Mouse (Mus musculus) right cerebral cortex, postnatal 36 days (tissue): Measurements from ENCODE around the gene Ankrd65.
"Not testable (repeated sequence)": the region's sequence is repeated elsewhere in the genome, so short reads cannot be mapped to it uniquely, and the experiment has no call there.

Experiments used
- DNase-seq, 2 experiments: peaks; one replicate each; pipeline ENCODE4 v3.0.0; 2022; ENCODE audit warnings: low spot score in 2 of 2, mixed read lengths in 1 of 2

Gene Ankrd65

DNA sequence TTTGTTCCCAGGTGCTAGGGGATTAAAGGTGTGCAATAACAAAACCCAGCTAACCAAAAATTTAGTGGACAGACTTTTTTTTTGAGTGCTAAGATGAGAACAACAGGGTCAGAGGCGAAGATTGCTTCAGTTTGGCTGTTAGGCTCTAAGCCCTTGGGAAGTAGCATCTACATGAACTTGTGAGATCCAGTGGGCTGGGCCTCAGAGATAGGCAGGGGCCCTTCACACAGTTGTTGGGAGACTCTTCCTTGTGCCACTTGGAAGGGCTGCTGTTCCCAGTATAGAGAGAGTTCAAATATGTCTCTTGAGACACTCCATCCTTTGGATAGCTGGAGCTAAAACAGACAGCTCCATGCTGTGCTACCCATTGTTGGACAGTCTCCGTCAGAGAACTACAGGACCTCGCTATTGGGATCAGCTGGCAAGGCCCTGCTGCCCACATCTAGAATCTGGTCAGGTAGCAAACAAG is at the start of gene Ankrd65:
TSS of gene Ankrd65 (plus strand) at position 419 of the 469 bp plus-strand sequence.
- DNase-seq = no peak

DNA sequence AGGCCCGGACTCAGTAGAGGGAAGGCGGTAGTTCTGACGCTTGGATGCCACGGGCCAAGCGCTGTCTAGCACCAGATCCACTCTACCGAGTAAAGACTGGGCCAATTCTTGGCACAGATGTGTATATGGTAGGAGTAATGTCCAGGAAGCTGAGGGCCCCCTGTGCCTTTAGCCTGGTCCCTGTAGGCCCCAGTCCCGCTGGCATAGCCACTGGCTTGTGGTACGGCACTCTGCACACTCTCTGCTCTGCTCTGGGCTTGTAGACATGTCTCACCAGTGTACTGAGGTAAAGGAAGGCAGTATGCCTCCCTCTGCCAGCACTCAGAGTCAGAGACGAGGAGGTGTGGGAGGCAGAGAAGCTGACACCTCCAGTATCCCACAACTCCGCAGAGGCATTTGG is 49.6 kb upstream of the Ankrd65 start:
- not testable (repeated sequence) for DNase-seq

DNA sequence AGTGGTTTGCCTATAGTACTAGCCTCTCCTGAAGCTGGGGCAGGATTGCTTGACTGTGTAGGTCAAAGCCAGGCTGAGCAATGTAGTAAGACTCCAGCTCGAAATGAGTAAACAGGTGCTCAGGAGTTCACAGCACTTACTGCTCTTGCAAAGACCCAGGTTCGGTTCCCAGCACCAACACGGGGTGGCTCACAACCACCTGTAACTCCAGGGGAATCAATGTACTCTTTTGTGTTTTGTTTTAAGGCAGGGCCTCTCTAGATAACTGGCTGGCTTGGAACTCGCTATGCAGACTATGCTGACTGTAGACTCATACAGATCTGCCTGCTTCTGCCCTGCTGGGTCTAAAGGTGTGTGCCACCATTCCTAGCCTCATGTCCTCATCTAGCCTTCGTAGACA is 47.6 kb upstream of the Ankrd65 start:
- no peak for DNase-seq

DNA sequence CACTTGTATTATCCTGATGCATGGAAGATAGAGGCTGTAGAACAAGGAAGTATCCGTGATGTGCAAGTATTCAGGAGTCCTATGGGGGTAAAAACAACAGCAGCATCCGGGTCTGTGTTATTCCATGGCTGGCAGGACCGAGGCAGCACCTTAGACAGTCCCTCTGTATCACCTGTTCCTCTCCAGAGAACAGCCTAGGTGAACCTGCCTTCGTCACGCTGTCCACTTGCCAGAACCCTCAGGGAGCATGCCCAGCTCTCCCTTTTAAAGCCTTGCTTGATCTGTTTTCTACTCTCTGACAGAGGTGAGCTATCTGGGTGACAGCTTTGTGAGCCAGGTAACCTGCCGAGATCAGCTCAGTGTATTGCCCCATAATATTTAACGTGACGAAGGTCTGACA is 45.8 kb upstream of the Ankrd65 start:
- no peak for DNase-seq

DNA sequence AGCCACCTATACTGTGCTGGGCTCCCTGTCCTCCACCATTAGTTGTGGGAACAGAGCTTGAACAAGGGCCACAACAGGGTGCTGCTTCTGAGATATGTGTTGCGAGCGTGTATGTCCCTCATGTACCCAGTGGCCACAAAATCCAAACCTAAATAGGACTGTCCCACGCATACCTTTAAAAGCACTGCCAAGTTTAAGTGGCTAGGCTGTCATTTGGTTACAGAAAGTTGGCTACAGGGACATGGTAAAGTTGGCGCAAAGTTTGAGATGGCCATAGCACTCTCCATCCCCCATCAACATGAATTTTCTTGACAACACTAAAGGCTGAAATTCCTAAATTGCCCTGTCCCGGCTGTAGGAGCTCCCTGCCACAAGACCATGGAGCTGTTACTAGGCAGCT is 45.1 kb upstream of the Ankrd65 start:
- no peak for DNase-seq

DNA sequence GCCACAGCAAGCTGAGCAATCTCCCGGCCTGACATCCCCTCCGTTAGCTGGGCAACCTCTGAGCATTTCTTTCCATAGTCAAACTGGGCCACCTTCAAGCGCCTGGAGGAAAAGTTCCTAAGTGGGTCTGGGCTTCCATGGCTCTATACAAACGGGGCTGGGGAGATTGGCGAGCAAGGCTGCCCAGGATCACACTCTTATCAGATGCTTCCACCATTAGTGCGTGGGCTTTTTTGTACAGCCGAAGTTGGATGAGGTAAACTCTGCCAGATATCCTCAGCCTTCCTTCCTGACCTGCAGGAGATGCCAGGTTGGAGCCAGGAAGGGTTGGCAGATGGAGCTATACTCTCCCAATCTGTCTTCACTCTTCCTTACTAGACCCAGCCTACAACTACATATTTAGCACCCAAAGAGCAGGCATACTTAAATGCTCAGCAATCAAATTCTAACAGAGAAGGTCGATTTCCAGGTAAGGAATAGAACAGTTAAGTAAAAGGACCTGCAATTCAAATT is 44.1 kb upstream of the Ankrd65 start:
- DNase-seq = no peak

DNA sequence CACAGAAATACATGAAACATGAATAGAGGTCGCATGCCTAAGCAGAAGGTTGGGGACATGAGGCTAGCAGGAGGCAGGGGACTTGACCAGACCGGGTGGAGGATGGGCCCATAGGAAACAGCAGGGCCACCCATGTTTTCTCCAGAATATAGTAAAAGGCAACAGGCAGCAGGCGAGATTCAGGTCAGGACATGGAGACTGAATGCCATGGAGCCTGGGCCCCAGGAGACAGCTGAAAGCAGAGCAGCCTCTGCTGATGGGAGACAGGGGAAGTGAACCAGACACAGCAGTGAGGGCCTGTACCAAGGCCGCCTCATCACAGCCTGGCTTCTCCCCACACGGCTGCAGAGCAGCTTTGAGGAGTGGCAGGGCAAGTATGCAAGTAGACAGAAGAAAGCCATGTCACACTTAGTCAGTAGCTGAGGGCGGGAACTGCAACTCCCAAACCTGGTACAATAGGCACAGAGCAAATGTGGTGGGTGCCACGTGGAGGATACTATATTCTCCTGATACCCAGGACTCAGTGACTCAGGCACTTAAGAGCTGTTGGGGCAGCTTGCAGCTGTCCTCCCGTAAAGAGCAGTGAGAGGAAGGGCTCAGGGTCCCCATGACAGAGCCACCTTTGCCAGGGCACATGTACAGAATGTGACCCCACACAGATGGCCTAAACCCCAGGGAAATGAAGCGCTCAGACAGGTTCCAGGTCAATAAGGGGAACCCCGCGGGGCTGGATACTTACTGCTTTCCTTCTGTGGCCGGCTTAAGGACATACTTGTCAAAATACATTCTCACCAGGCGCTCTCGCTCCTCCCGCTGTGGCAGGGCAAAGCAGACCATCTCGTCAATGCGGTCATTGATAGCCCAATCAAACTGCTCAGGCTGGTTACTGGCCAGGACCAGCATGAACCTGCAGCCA is 43.4 kb upstream of the Ankrd65 start:
- DNase-seq = no peak

DNA sequence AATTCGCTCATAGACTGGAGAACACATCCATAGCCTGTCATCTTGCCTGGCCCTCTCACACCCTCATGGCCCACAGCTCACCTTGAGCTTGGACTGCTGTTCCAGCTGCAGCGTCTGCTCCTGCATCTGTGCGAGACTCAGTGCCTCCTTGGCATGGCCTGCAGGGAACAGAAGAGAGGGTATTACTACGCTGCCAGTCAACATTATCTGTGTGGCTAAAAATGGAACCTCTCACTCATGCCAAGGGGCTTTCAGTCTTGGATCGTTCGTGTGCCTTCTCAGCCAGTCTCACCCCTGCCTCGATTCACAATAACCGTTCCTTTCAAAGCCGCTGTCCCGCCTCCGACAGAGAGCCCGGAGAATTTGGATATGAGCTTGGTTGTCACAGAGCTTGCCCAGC is 33.2 kb upstream of the Ankrd65 start:
- no peak for DNase-seq

DNA sequence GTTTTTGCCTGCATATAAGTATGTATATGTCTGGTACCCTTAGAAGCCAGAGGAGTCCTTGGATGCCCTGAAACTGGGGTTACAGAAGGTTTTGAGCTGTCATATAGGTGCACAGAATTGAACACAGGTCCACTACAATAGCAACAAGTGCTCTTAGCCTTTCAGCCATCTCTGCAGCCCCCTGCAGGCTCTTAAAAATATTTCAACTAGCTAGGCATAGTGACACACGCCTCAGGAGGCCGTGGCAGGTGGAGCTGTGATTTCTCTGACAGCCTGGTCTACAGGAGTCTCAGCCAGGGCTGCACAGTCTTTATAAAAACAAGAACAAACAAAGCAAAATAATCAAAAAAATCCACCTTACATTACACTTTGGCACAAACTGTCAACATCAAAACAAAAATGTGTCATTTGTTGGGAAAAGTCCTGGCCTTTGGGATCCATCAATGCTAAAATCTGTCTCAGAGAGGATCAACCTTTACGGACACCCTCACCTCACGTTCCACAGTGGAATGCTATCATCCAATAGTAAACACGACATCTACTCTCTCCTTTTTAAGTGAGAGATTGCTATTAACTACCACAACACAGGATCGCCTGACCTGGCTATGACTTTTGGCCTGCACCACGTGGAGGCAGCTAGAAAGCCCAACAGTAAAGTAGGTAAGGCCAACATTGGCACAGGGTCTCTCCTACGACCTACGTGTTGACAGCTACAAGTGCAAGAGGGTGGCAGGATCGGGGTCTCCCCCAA is 30.2 kb upstream of the Ankrd65 start:
- DNase-seq = no peak

DNA sequence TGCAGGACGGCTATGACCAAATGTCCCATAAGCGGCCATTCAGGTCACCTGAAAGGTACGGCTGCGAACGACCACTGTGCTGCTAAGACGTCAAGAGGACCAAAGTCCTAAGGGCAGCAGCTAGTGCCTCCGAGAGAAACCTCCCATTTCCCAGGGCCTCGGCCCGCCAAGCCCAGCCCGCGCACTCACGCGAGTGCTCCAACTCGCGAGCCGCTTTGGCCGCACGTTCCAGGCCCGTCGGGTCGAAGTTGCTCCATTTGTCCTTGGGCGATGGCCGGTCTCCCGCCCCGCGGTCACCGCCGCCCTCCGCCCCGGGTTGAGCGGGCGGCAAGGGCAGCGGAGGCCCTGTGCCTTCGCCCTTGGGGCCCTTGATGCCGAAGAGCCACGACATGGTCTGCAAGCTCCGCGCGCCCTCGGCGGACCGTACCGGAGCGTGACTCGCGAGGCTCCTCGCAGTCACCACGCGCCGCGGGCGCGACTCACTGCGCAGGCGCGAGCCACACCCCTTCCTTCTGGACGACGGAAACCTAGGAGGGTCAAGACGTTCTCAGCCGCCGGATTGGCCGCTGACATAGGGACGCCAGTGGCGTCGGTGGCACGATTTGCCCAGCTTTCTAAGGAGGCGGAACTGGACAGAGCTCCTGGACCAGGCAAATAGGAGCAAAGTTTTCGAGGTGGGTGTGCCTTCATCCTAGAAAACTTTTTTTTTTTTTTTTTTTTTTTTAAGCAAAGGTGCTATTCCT is 29.5 kb upstream of the Ankrd65 start, which contains the start of gene Atad3a:
TSS of gene Atad3a (minus strand) at position 481 of the 743 bp plus-strand sequence.
- DNase-seq = peak; percentile 93 to 94

DNA sequence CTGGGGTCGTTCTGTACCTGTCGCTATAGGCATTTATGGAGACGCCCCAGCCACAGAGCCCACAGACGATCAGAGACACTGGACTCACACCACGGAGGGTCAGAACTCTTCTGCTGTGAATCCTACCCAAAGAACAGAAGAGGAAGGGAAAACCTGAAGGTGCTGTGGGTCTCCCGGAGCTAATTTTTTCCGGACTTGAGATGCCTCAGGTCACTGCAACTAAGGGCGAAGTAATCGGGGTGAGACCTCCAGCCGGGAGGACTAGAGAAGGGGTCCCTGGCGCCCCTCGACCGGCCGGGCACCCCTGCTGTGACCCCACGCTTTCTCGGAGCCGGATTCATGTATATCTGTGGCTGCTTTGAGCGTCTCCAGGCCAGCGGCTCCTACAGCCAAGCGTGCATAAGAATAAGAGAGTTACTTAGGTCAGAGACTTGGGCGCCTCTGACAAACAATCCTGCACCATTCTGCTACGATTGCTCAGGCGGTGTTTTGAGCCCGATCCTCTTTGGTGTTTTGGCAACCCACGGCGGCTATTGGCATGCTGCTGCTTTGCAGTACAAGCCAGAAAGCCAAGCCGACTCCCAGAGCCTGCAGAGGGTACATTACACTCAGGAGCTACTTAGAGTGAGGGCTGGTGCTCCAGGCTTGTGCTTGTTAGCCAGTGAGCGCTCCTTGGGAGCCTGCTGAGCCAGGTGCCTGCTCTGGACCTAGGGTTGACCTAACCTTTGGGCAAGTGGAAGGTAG is 28.7 kb upstream of the Ankrd65 start:
- no peak for DNase-seq

DNA sequence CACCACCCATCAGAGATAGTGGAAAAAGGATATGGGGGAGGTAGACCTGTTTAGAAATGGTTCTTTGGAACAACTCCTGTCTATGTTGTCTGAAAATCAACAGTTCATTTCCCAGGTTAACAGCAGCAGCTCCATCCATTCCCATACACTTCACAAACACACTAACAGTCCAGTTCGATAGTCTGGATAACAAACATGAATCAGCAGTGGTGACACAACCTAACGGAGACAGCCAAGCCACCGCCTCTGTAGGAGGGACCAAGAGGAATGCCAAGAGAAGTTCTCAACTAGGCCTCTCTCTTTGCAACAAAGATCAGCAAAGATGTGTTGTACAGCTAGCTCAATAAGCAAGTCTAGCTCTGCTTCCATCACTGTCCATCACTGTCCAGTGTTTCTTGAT is 27.9 kb upstream of the Ankrd65 start:
- no peak for DNase-seq

DNA sequence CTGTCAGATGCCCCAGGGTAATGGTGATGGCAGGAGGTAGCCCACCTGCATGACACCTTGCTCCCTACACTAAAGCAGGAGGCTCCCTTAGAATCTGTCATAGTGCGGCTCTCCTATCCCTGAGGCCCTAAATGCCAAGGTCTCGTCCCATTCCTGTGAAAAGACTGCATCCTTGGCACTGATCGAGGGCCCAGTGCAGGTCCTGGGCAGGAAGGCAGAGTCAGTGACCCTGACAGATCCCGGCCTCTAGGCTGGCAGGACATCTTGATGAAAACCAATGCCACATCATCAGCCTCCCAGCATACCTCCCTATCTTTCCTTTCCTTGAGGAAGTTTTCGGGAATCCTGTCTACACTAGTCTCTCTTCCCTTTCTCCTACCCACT is 20.8 kb upstream of the Ankrd65 start:
- DNase-seq = no peak

DNA sequence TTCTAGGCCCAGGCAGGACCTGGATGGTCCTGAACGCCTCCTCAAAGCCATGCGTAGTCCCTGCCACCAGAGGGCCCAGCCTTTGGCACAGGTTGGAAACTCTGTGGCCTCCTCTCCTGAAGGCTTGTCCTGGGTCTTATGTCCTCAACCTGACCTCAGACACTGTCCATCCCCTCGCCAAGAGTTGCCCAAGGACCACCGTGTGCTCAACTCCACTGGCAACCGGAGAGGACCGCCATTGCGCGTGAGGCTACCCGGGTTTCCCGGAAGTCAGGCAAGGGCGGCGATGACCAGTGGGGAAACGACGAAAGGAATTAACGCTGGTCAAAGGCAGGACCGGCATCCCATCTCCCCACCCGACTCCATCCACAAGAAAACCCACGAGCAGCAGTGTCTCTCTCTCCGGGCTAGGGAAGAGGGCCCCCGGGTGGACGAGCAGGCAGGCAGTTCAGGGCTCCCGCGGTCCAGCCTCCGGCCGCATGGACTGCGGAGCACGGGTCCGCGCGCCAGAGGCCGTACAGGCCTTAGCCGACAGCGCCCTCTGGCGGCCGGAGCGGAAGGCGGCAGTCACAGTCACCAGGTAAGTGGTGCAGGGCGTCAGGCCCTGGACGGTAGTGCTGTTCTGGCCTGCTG is 20.2 kb upstream of the Ankrd65 start:
- DNase-seq = peak; percentile 81 to 87

DNA sequence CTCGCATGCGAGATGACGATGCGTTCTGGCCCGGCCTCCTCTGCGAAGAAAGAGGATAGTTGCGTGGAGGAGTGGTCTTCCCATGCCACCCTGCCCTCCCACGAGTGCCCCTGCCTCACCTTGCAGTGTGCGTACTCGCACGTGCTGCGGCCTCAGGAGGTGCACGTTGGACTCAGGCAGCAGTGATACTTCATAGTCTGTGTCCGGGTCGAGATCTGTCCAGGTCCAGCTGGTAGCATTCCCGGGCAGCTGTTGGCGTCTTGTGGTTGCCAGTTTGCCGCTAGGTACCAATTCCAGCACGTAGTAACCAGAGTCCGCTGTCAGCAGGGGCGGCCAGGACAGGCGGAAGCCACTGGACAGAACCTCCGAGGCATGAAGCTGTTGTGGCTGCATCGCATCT is 19.6 kb upstream of the Ankrd65 start:
- DNase-seq = no peak

DNA sequence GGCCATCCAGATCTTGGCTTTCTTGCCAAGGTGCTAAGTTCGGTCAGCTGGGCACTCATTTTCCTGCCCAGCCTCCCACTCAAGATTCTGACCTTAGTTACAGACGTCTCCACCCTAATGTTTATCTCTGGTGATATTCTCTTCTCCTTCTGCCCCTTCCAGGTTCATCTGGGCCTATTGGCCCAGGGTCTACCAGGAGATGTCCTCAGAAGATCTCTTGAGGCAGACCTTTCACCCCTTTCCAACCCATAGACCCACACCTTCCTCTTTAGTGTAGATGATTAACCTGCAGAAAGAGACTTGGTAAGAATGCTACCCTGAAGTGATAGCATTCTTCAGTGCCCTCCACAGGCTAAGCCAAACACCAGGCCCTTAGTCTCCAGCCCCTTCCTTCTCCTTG is 18.5 kb upstream of the Ankrd65 start:
- DNase-seq = no peak

DNA sequence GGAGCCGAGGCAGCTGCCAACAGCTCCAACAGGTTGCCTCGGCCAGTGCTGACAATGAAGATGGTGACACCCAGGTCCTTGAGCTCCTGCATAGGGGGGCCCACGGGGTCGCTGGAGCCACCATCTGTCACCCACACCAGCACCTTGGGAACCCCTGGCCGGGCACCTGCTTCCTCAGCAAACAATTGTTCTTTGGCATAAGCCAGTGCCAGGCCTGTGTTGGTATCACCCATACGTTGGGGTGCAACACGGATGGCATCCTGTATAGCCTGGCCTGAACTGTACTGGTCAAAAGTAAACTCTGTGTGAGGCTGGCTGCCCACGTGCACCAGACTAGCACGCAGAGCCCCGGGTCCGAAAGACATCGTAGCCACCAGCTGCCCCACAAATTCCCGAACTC is 17.5 kb upstream of the Ankrd65 start:
- no peak for DNase-seq

DNA sequence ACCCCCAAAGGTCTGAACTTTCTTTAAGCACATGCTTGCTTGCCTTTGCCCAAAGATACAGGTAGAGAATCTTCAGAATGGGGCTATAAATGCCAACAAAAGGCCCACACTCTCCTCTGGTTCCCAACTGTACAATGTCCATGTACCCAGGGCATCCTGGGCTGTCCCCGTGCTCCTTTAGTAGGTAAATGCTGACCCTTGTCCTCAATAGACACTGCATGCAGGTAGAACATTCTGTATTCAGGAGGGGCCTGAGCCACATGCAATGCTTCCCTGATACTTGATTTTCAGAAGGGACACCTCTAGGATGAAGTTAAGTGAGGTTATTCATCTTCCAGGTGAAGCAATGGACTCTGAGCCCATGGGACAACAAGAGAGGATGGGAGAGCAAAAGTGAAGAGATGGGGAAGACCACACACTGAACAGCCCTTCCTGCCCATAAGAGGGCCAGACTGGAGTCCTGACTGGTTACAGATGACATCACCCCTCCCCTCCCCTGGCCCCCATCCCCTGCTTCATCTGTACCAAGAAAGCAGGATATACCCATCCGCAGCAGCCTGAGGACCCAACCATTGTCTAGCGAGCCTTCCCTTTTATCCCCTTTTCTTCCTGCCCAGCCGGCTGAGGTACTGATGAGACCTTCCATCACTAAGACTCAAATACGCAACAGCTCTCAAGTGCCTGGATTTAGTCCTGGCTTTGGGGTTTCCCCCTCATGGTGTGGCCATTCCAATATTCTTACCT is 16.7 kb upstream of the Ankrd65 start:
- DNase-seq = no peak

DNA sequence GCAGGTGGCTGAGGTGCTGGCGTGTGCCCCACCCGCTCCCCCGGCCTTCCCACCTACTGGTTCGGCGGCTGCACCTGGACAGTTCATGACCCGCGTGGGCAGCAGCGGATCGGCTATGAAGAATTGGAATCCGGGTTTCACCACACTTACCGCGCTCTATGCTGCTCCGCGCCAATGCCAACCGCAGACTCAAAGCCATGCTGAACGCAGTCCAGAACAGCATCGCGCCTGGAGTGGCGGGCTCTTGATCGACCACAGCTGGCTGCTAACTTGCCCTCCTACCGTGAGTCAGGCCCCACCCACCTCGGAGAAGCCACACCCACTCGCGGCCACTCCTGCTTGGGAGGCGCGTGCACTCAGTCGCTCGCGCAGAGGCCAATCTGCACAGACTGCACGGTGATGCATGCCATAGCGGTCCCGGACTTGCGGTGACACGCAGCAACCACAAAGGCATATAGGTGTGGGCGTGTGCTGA is 15.9 kb upstream of the Ankrd65 start, which contains the start of gene Vwa1:
TSS of gene Vwa1 (minus strand) at position 419 of the 475 bp plus-strand sequence.
- peak; percentile 83 to 85 for DNase-seq
